Mouse (Mus musculus): ENCODE data around the gene Unc13d. TPM values are rescaled to one million over a fixed set of nuclear protein-coding genes. Genes with fewer than 3 reads are reported as not detected.

The Unc13d gene
- total and polyA plus RNA-seq, 2 experiments from 2014 or later: 0.42 to 2.7 TPM

GRCm38 (mm10) chr11:116059691-116060025, 18.1 kb downstream of the Unc13d start:
- Histone ChIP-seq H3K36me3 (replicated peaks; ENCODE audit: control insufficient read depth, insufficient read depth, low read length) (peaks cover 65% of the 10 kb centered on the region), H3K4me3 (ENCODE audit: low read depth, low read length) (no peak overlapping the region), H3K27ac (ENCODE audit: low read depth) (no peak overlapping the region), H3K9me3 (replicated peaks; ENCODE audit: control insufficient read depth, low read length) (no peaks in the 10 kb centered on the region), H3K4me2 (ENCODE audit: low read depth, low read length) (no peak overlapping the region), H3K27me3 (ENCODE audit: control insufficient read depth, insufficient read depth, low read length) (no peaks in the 10 kb centered on the region), H3K4me1 (ENCODE audit: control insufficient read depth, insufficient read depth) (no peaks in the 10 kb centered on the region), H3K9ac (replicated peaks; ENCODE audit: low read depth, low read length) (no peak overlapping the region)
- WGBS: 88% methylated on average over 11 of the region's 11 CpGs
- no peak for DNase-seq (ENCODE audit: low spot score)
- TF ChIP-seq CTCF (IDR thresholded peaks at IDR 0.05; ENCODE audit: low read depth) (no peak), EP300 (IDR thresholded peaks at IDR 0.05; ENCODE audit: low read depth) (no peak)
- no peak for ATAC-seq (ENCODE audit: insufficient read depth, low read depth)

DNA sequence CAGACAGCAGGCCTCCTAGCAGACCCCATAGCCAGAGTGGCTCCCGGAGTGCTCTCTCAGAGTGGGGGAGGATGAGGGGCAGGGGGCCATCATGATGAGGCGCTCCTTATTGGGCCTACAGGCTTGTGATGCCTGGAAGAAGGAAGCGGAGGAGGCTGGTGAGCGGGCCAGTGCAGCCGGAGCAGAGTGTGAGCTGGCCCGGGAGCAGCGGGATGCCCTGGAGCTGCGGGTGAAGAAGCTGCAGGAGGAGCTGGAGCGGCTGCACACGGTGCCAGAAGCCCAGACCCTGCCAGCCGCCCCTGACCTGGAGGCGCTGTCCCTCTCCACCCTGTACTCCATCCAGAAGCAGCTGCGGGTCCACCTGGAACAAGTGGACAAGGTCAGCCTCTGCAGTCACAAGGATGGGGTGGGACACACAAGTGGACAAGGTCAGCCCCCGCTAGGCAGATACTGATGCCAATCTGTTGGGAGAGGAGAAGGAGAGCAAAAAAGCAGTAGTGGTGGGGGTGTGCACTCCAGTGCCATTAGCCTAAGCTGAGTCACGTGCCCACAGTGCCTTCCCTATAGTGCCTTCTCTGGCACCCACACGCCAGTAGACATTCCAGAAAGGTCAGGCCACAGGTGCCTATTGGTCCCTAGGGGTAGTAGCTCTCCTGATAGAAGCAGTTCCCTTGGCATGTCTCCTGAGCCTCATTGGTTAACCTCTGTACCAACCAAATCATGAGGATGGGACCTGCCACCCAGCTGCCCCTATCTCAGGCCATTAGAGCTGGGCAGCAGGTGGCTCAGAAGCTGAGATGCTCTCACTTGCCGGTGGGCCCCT, 18.7 kb downstream of the Unc13d start:
- TF ChIP-seq EP300 (IDR thresholded peaks at IDR 0.05; ENCODE audit: low read depth): no peak
- no peak for TF ChIP-seq CTCF (IDR thresholded peaks at IDR 0.05; ENCODE audit: low read depth)
- Histone ChIP-seq H3K36me3 (replicated peaks; ENCODE audit: control insufficient read depth, insufficient read depth, low read length) (peaks cover 71% of the 10 kb centered on the region), H3K4me3 (ENCODE audit: low read depth, low read length) (no peak overlapping the region), H3K27ac (ENCODE audit: low read depth) (no peak overlapping the region), H3K27me3 (ENCODE audit: control insufficient read depth, insufficient read depth, low read length) (no peaks in the 10 kb centered on the region), H3K9me3 (replicated peaks; ENCODE audit: control insufficient read depth, low read length) (no peaks in the 10 kb centered on the region), H3K9ac (replicated peaks; ENCODE audit: low read depth, low read length) (no peak overlapping the region), H3K4me1 (ENCODE audit: control insufficient read depth, insufficient read depth) (no peaks in the 10 kb centered on the region), H3K4me2 (ENCODE audit: low read depth, low read length) (no peak overlapping the region)
- DNase-seq (ENCODE audit: low spot score) (no peak), ATAC-seq (ENCODE audit: insufficient read depth, low read depth) (no peak)
- WGBS: 88% methylated on average over 17 of the region's 17 CpGs

GRCm38 (mm10) chr11:116058022-116058614, 19.6 kb downstream of the Unc13d start:
- TF ChIP-seq CTCF (IDR thresholded peaks at IDR 0.05; ENCODE audit: low read depth): no peak
- TF ChIP-seq EP300 (IDR thresholded peaks at IDR 0.05; ENCODE audit: low read depth): no peak
- Histone ChIP-seq H3K4me2 (ENCODE audit: low read depth, low read length) (no peak overlapping the region), H3K4me1 (ENCODE audit: control insufficient read depth, insufficient read depth) (no peaks in the 10 kb centered on the region), H3K4me3 (ENCODE audit: low read depth, low read length) (no peak overlapping the region), H3K27me3 (ENCODE audit: control insufficient read depth, insufficient read depth, low read length) (no peaks in the 10 kb centered on the region), H3K27ac (ENCODE audit: low read depth) (no peak overlapping the region), H3K9me3 (replicated peaks; ENCODE audit: control insufficient read depth, low read length) (no peaks in the 10 kb centered on the region), H3K9ac (replicated peaks; ENCODE audit: low read depth, low read length) (no peak overlapping the region), H3K36me3 (replicated peaks; ENCODE audit: control insufficient read depth, insufficient read depth, low read length) (peaks cover 81% of the 10 kb centered on the region)
- no peak; the same call in 1 of the 2 replicates for ATAC-seq (ENCODE audit: insufficient read depth, low read depth)
- 66% methylated on average over 12 of the region's 12 CpGs for WGBS
- no peak for DNase-seq (ENCODE audit: low spot score)

GRCm38 (mm10) chr11:116057237-116057881, 20.4 kb downstream of the Unc13d start:
- no peak overlapping the region for H3K27ac ChIP-seq (ENCODE audit: low read depth)
- no peak overlapping the region for H3K4me3 ChIP-seq (ENCODE audit: low read depth, low read length)
- DNase-seq (ENCODE audit: low spot score) (no peak), ATAC-seq (ENCODE audit: insufficient read depth, low read depth) (no peak)
- H3K4me1 ChIP-seq (ENCODE audit: control insufficient read depth, insufficient read depth): no peaks in the 10 kb centered on the region
- H3K4me2 ChIP-seq (ENCODE audit: low read depth, low read length): no peak overlapping the region
- WGBS: 30% methylated on average over 4 of the region's 4 CpGs
- H3K9me3 ChIP-seq (replicated peaks; ENCODE audit: control insufficient read depth, low read length): no peaks in the 10 kb centered on the region
- peaks cover 88% of the 10 kb centered on the region for H3K36me3 ChIP-seq (replicated peaks; ENCODE audit: control insufficient read depth, insufficient read depth, low read length)
- no peaks in the 10 kb centered on the region for H3K27me3 ChIP-seq (ENCODE audit: control insufficient read depth, insufficient read depth, low read length)
- TF ChIP-seq EP300 (IDR thresholded peaks at IDR 0.05; ENCODE audit: low read depth): no peak
- no peak for TF ChIP-seq CTCF (IDR thresholded peaks at IDR 0.05; ENCODE audit: low read depth)
- no peak overlapping the region for H3K9ac ChIP-seq (replicated peaks; ENCODE audit: low read depth, low read length)

DNA sequence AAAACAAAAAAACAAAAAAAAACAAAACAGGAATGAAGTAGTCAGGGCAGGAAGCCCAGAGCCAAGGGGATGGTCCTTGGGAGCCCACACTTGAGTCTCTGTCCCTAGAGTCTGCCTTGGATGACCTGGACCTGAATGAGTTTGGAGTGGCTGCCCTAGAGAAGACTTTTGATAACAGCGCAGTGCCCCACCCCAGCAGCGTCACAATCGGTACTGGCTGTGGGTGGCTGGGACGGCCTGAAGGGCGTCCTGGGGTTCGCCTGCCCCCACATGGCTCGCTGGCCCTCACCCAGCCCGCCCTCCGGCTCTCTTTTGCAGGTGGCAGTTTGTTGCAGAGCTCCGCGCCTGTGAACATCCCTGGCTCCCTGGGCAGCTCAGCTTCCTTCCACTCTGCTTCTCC, 21.9 kb downstream of the Unc13d start:
- no peaks in the 10 kb centered on the region for H3K9me3 ChIP-seq (replicated peaks; ENCODE audit: control insufficient read depth, low read length)
- H3K27me3 ChIP-seq (ENCODE audit: control insufficient read depth, insufficient read depth, low read length): no peaks in the 10 kb centered on the region
- no peak for DNase-seq (ENCODE audit: low spot score)
- no peak overlapping the region for H3K27ac ChIP-seq (ENCODE audit: low read depth)
- no peak overlapping the region for H3K9ac ChIP-seq (replicated peaks; ENCODE audit: low read depth, low read length)
- WGBS: 84% methylated on average over 11 of the region's 11 CpGs
- no peak overlapping the region for H3K4me3 ChIP-seq (ENCODE audit: low read depth, low read length)
- no peaks in the 10 kb centered on the region for H3K4me1 ChIP-seq (ENCODE audit: control insufficient read depth, insufficient read depth)
- no peak overlapping the region for H3K4me2 ChIP-seq (ENCODE audit: low read depth, low read length)
- no peak for ATAC-seq (ENCODE audit: insufficient read depth, low read depth)
- peaks cover 96% of the 10 kb centered on the region for H3K36me3 ChIP-seq (replicated peaks; ENCODE audit: control insufficient read depth, insufficient read depth, low read length)
- no peak for TF ChIP-seq EP300 (IDR thresholded peaks at IDR 0.05; ENCODE audit: low read depth)
- no peak for TF ChIP-seq CTCF (IDR thresholded peaks at IDR 0.05; ENCODE audit: low read depth)

Measured in heart, postnatal 0 days (tissue).